Mouse (Mus musculus) hindbrain, embryonic 10.5 days (tissue): ENCODE results near the gene Smagp. TPM values are rescaled to one million over a fixed set of nuclear protein-coding genes. Genes with fewer than 3 reads are reported as not detected.
A peak's percentile ranks its signal among the peaks of the same experiment; 100 is the strongest.

Experiments used
- DNase-seq: peaks from one replicate; pipeline ENCODE4 v3.0.0-alpha.2; 2017; ENCODE audit warnings: low spot score
- H3K27ac ChIP-seq: fragments of 300-500 bp; sonication (generic); 2 replicates; pipeline ENCODE4 v1.5.1; 2016; ENCODE audit warnings: mild to moderate bottlenecking, moderate library complexity
- H3K27me3 ChIP-seq: fragments of 300-500 bp; sonication (generic); 2 replicates; pipeline ENCODE4 v1.6.1; 2016; ENCODE audit warnings: mild to moderate bottlenecking; ENCODE audit not compliant: poor library complexity, insufficient read depth, severe bottlenecking
- H3K36me3 ChIP-seq: fragments of 300-500 bp; sonication (generic); 2 replicates; pipeline ENCODE4 v1.6.1; 2016; ENCODE audit warnings: mild to moderate bottlenecking, moderate library complexity
- H3K4me1 ChIP-seq: fragments of 300-500 bp; sonication (generic); replicated peaks from 2 replicates; pipeline ENCODE4 v1.6.1; 2016; ENCODE audit warnings: mild to moderate bottlenecking
- H3K4me3 ChIP-seq: fragments of 300-500 bp; sonication (generic); 2 replicates; pipeline ENCODE4 v1.5.1; 2016; ENCODE audit warnings: mild to moderate bottlenecking, moderate library complexity
- H3K9me3 ChIP-seq: fragments of 300-500 bp; sonication (generic); 2 replicates; pipeline ENCODE4 v1.6.1; 2016; ENCODE audit warnings: mild to moderate bottlenecking, moderate library complexity
- WGBS: fragments of 180-500 bp; shearing (Covaris S2); methylation state at CpG from one replicate; pipeline ENCODE4 v1.1.7; 2016; 5-methylcytosine and 5-hydroxymethylcytosine counted together
- polyA plus RNA-seq: library from polyadenylated mRNA; unstranded; fragments of >200 nt; fragmentation: Nextera tagmentation; extraction: Ambion mirVana; gene quantifications from 2 replicates; pipeline ENCODE4 v1.2.1, GENCODE M21; 2016

Smagp gene
- polyA plus RNA-seq, 1 experiment from 2014 or later = 5.7 TPM

GRCm38 (mm10) chr15:100674566-100674965 is 37.8 kb upstream of the Smagp start:
- no peaks in the 10 kb centered on the region for H3K27me3 ChIP-seq
- H3K4me1 ChIP-seq = peaks cover 26% of the 10 kb centered on the region
- no peak for DNase-seq
- no peaks in the 10 kb centered on the region for H3K9me3 ChIP-seq
- WGBS = 87% methylated on average over 10 of the region's 10 CpGs
- H3K4me3 ChIP-seq = no peak overlapping the region
- no peaks in the 10 kb centered on the region for H3K36me3 ChIP-seq
- H3K27ac ChIP-seq = no peak overlapping the region

- no peak overlapping the region for H3K27ac ChIP-seq
- H3K4me1 ChIP-seq = peaks cover 26% of the 10 kb centered on the region
- WGBS = 35% methylated on average over 12 of the region's 12 CpGs
Observed at GRCm38 (mm10) chr15:100673585-100674391, 37.0 kb upstream of the Smagp start.

GRCm38 (mm10) chr15:100670833-100671232 is 34.1 kb upstream of the Smagp start:
- Histone ChIP-seq H3K27me3 (0 out of 2 replicates have a peak, but pooled peaks cover 5% of the 10 kb centered on the region), H3K4me3 (no peak overlapping the region), H3K9me3 (no peaks in the 10 kb centered on the region), H3K27ac (no peak overlapping the region), H3K36me3 (no peaks in the 10 kb centered on the region), H3K4me1 (peaks cover 37% of the 10 kb centered on the region)
- 71% methylated on average over 5 of the region's 5 CpGs for WGBS
- no peak for DNase-seq

More at GRCm38 (mm10) chr15:100673585-100674391, 37.0 kb upstream of the Smagp start:
- H3K36me3 ChIP-seq = no peaks in the 10 kb centered on the region
- no peak overlapping the region for H3K4me3 ChIP-seq
- DNase-seq = no peak
- H3K27me3 ChIP-seq = no peaks in the 10 kb centered on the region
- no peaks in the 10 kb centered on the region for H3K9me3 ChIP-seq

- no peak overlapping the region for H3K4me3 ChIP-seq
- peaks cover 29% of the 10 kb centered on the region for H3K4me1 ChIP-seq
- no peak for DNase-seq
- H3K36me3 ChIP-seq = no peaks in the 10 kb centered on the region
- no peaks in the 10 kb centered on the region for H3K9me3 ChIP-seq
- 78% methylated on average over 8 of the region's 8 CpGs for WGBS
- no peak overlapping the region for H3K27ac ChIP-seq
- 0 out of 2 replicates have a peak, but pooled peaks cover 5% of the 10 kb centered on the region for H3K27me3 ChIP-seq
Observed at GRCm38 (mm10) chr15:100670004-100670403, 33.3 kb upstream of the Smagp start.

- no peak for DNase-seq
- peaks cover 28% of the 10 kb centered on the region for H3K4me1 ChIP-seq
- H3K27ac ChIP-seq = no peak within 1 kb of the TSS
- no peaks in the 10 kb centered on the region for H3K9me3 ChIP-seq
- 89% methylated on average over 20 of the region's 20 CpGs for WGBS
- H3K36me3 ChIP-seq = no peaks in the 10 kb centered on the region
- no peak within 1 kb of the TSS for H3K4me3 ChIP-seq
- 0 out of 2 replicates have a peak, but pooled peaks cover 5% of the 10 kb centered on the region for H3K27me3 ChIP-seq
Observed at GRCm38 (mm10) chr15:100669337-100669736, 32.6 kb upstream of the Smagp start, which contains the start of gene Bin2. Gene Bin2, minus strand, starts transcription at chr15:100669553.

GRCm38 (mm10) chr15:100667871-100668545 is 31.3 kb upstream of the Smagp start:
- no peak overlapping the region for H3K27ac ChIP-seq
- H3K4me1 ChIP-seq = peaks cover 16% of the 10 kb centered on the region
- no peak for DNase-seq
- H3K4me3 ChIP-seq = no peak overlapping the region
- H3K27me3 ChIP-seq = 0 out of 2 replicates have a peak, but pooled peaks cover 5% of the 10 kb centered on the region
- WGBS = 84% methylated on average over 5 of the region's 5 CpGs
- H3K9me3 ChIP-seq = no peaks in the 10 kb centered on the region
- H3K36me3 ChIP-seq = no peaks in the 10 kb centered on the region

GRCm38 (mm10) chr15:100667420-100667819 is 30.7 kb upstream of the Smagp start:
- no peaks in the 10 kb centered on the region for H3K9me3 ChIP-seq
- H3K36me3 ChIP-seq = no peaks in the 10 kb centered on the region
- H3K4me3 ChIP-seq = no peak overlapping the region
- 0 out of 2 replicates have a peak, but pooled peaks cover 5% of the 10 kb centered on the region for H3K27me3 ChIP-seq
- no peak for DNase-seq
- H3K27ac ChIP-seq = no peak overlapping the region
- 59% methylated on average over 6 of the region's 6 CpGs for WGBS
- H3K4me1 ChIP-seq = peaks cover 16% of the 10 kb centered on the region

GRCm38 (mm10) chr15:100666851-100667250 is 30.1 kb upstream of the Smagp start:
- Histone ChIP-seq H3K27me3 (0 out of 2 replicates have a peak, but pooled peaks cover 5% of the 10 kb centered on the region), H3K4me3 (no peak overlapping the region), H3K9me3 (no peaks in the 10 kb centered on the region), H3K27ac (peak overlapping the region; percentile 66; the same call in 1 of the 2 replicates), H3K36me3 (no peaks in the 10 kb centered on the region), H3K4me1 (peaks cover 16% of the 10 kb centered on the region)
- WGBS = 30% methylated on average over 12 of the region's 12 CpGs
- DNase-seq = no peak

- H3K36me3 ChIP-seq = no peaks in the 10 kb centered on the region
- peak overlapping the region; percentile 37 for H3K27ac ChIP-seq
- H3K9me3 ChIP-seq = no peaks in the 10 kb centered on the region
- peaks cover 16% of the 10 kb centered on the region for H3K4me1 ChIP-seq
- H3K4me3 ChIP-seq = 0 out of 2 replicates have a peak overlapping the region, but pooled peaks have one; percentile 6
- peak; percentile 18 for DNase-seq
- 0 out of 2 replicates have a peak, but pooled peaks cover 5% of the 10 kb centered on the region for H3K27me3 ChIP-seq
- 7% methylated on average over 7 of the region's 7 CpGs for WGBS
Observed at GRCm38 (mm10) chr15:100666219-100666696, 29.5 kb upstream of the Smagp start.

GRCm38 (mm10) chr15:100665411-100666218 is 28.9 kb upstream of the Smagp start:
- no peaks in the 10 kb centered on the region for H3K9me3 ChIP-seq
- no peak overlapping the region for H3K27ac ChIP-seq
- no peak for DNase-seq
- H3K4me1 ChIP-seq = peaks cover 13% of the 10 kb centered on the region
- 0 out of 2 replicates have a peak, but pooled peaks cover 5% of the 10 kb centered on the region for H3K27me3 ChIP-seq
- H3K36me3 ChIP-seq = no peaks in the 10 kb centered on the region
- no peak overlapping the region for H3K4me3 ChIP-seq
- WGBS = 45% methylated on average over 9 of the region's 9 CpGs

- no peaks in the 10 kb centered on the region for H3K36me3 ChIP-seq
- H3K9me3 ChIP-seq = no peaks in the 10 kb centered on the region
- H3K4me3 ChIP-seq = no peak overlapping the region
- DNase-seq = no peak
- H3K4me1 ChIP-seq = peaks cover 13% of the 10 kb centered on the region
- 78% methylated on average over 9 of the region's 9 CpGs for WGBS
- no peak overlapping the region for H3K27ac ChIP-seq
- H3K27me3 ChIP-seq = 0 out of 2 replicates have a peak, but pooled peaks cover 5% of the 10 kb centered on the region
Observed at GRCm38 (mm10) chr15:100664813-100665274, 28.1 kb upstream of the Smagp start.

- Histone ChIP-seq H3K27me3 (no peaks in the 10 kb centered on the region), H3K27ac (no peak overlapping the region), H3K36me3 (no peaks in the 10 kb centered on the region), H3K4me3 (no peak overlapping the region), H3K9me3 (no peaks in the 10 kb centered on the region), H3K4me1 (peaks cover 4% of the 10 kb centered on the region; the same call in 1 of the 2 replicates)
- no peak for DNase-seq
- 90% methylated on average over 5 of the region's 5 CpGs for WGBS
Observed at GRCm38 (mm10) chr15:100660805-100661204, 24.1 kb upstream of the Smagp start.
